Mouse (Mus musculus): ENCODE measurements around the gene Mettl26.
A peak's percentile ranks its signal among the peaks of the same experiment; 100 is the strongest.

Mettl26 gene

GRCm38 (mm10) chr17:25886806-25887205 lies 11.9 kb downstream of the Mettl26 start:
- no peak for DNase-seq

- DNase-seq, result no peak
Observed at GRCm38 (mm10) chr17:25887467-25887866, 12.6 kb downstream of the Mettl26 start.

- DNase-seq, result no peak
Observed at GRCm38 (mm10) chr17:25888837-25889236, 14.0 kb downstream of the Mettl26 start.

GRCm38 (mm10) chr17:25893975-25894617 lies 19.2 kb downstream of the Mettl26 start:
- DNase-seq, result peak; percentile 80 to 81

GRCm38 (mm10) chr17:25895415-25895814 lies 20.5 kb downstream of the Mettl26 start:
- DNase-seq, result peak; percentile 73 to 85

GRCm38 (mm10) chr17:25895891-25896290 lies 21.0 kb downstream of the Mettl26 start:
- DNase-seq, result peak in 1 of 2 experiments; percentile 34

GRCm38 (mm10) chr17:25900193-25900592 lies 25.3 kb downstream of the Mettl26 start:
- DNase-seq, result no peak

- no peak for DNase-seq
Observed at GRCm38 (mm10) chr17:25903061-25903460, 28.2 kb downstream of the Mettl26 start.

- DNase-seq, result no peak
Observed at GRCm38 (mm10) chr17:25907640-25908039, 32.8 kb downstream of the Mettl26 start.

GRCm38 (mm10) chr17:25911816-25912215 lies 36.9 kb downstream of the Mettl26 start:
- DNase-seq, result peak; percentile 49 to 71

- peak; percentile 52 to 71 for DNase-seq
Observed at GRCm38 (mm10) chr17:25913186-25913876, 38.5 kb downstream of the Mettl26 start.

- DNase-seq, result no peak
Observed at GRCm38 (mm10) chr17:25913877-25914275, 39.0 kb downstream of the Mettl26 start.

- no peak for DNase-seq
Observed at GRCm38 (mm10) chr17:25914295-25914694, 39.4 kb downstream of the Mettl26 start.

- DNase-seq, result no peak
Observed at GRCm38 (mm10) chr17:25916931-25917647, 42.2 kb downstream of the Mettl26 start.

GRCm38 (mm10) chr17:25918037-25918750 lies 43.3 kb downstream of the Mettl26 start:
- DNase-seq, result no peak

GRCm38 (mm10) chr17:25919144-25919785 lies 44.4 kb downstream of the Mettl26 start, which contains the start of gene Rab40c:
Gene Rab40c, minus strand, starts transcription at chr17:25919727.
- DNase-seq, result peak in 1 of 2 experiments; percentile 28

GRCm38 (mm10) chr17:25919786-25920642 lies 45.1 kb downstream of the Mettl26 start:
- peak; percentile 100 for DNase-seq

GRCm38 (mm10) chr17:25922120-25922519 lies 47.2 kb downstream of the Mettl26 start:
- peak; percentile 62 to 75 for DNase-seq

- DNase-seq, result no peak
Observed at GRCm38 (mm10) chr17:25925348-25925747, 50.5 kb downstream of the Mettl26 start.
